25 mouse cellular contexts compared by ENCODE assay signal in the genomic region with DNA sequence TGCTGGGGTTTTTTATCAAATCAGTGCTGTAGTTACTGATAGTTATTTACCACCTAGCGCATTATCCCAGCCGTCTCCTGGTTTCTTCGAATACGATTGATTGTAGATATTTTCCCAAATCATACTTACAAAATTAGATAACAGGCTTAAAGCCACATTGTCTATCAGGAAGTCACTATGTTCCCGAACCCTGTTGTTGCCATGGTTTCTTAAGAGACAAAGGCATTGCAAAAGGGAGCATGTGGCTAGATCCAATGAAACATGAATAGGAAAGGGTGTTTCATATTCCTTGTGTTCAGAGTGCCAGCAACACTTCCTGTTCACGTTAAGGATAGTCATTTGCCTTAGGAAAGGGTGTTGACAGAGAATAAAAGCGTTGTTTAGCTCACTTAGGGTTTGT.
DNase-seq lines count a peak whose midpoint lies in the region; ATAC-seq lines count a peak whose summit lies in the region.
"Had no signal": no experiment of that assay in that cellular context is flagged by ENCODE, and none has a peak within 500 bp of the region (broad histone marks: within the 10 kb centered on the region; RNA-seq: fewer than 3 reads in every experiment).

No protein-coding gene starts in this region.

- ATAC-seq in forebrain, embryonic 16.5 days: peak; percentile 73
- no peak for ATAC-seq in forebrain, embryonic 12.5 days (ENCODE audit: low FRiP score)
- ATAC-seq in midbrain, embryonic 11.5 days (ENCODE audit: low FRiP score): no peak
- no peak for ATAC-seq in midbrain, embryonic 15.5 days (replicated peaks)
- no peak for ATAC-seq in megakaryocyte-erythroid progenitor cell, adult 5-6 weeks (replicated peaks; ENCODE audit: low FRiP score, low TSS enrichment, poor library complexity, severe bottlenecking)
- ATAC-seq: intestine, postnatal 0 days had no signal

- no peak overlapping the region for H3K4me3 ChIP-seq in forebrain, embryonic 16.5 days (replicated peaks; ENCODE audit: low read length)
- H3K4me3 ChIP-seq in forebrain, embryonic 12.5 days (replicated peaks): no peak overlapping the region
- H3K4me3 ChIP-seq in midbrain, embryonic 11.5 days (ENCODE audit: low read depth, low read length): no peak overlapping the region
- no peak overlapping the region for H3K4me3 ChIP-seq in midbrain, embryonic 15.5 days
- H3K4me3 ChIP-seq: heart, embryonic 12.5 days; liver, embryonic 15.5 days; lung, embryonic 15.5 days; midbrain, embryonic 10.5 days; neural tube, embryonic 15.5 days; stomach, embryonic 15.5 days had no signal

- H3K27me3 ChIP-seq in forebrain, embryonic 16.5 days (replicated peaks; ENCODE audit: control insufficient read depth, insufficient read depth, low read length): no peaks in the 10 kb centered on the region
- H3K27me3 ChIP-seq in forebrain, embryonic 12.5 days: no peaks in the 10 kb centered on the region
- H3K27me3 ChIP-seq in midbrain, embryonic 11.5 days (ENCODE audit: control insufficient read depth, insufficient read depth, low read length): no peaks in the 10 kb centered on the region
- no peaks in the 10 kb centered on the region for H3K27me3 ChIP-seq in midbrain, embryonic 15.5 days (replicated peaks)
- H3K27me3 ChIP-seq: heart, embryonic 12.5 days; liver, embryonic 15.5 days; lung, embryonic 15.5 days; neural tube, embryonic 15.5 days; stomach, embryonic 15.5 days had no signal

- WGBS in forebrain, embryonic 16.5 days: 64% methylated on average over 7 of the region's 7 CpGs
- WGBS in forebrain, embryonic 12.5 days: 78% methylated on average over 7 of the region's 7 CpGs
- 80% methylated on average over 7 of the region's 7 CpGs for WGBS in midbrain, embryonic 11.5 days
- 63% methylated on average over 7 of the region's 7 CpGs for WGBS in midbrain, embryonic 15.5 days

- no peak overlapping the region for H3K9ac ChIP-seq in forebrain, embryonic 16.5 days (replicated peaks; ENCODE audit: low read depth, low read length)
- no peak overlapping the region for H3K9ac ChIP-seq in forebrain, embryonic 12.5 days
- H3K9ac ChIP-seq in midbrain, embryonic 11.5 days (ENCODE audit: low read length): no peak overlapping the region
- H3K9ac ChIP-seq in midbrain, embryonic 15.5 days: no peak overlapping the region
- H3K9ac ChIP-seq: heart, embryonic 12.5 days; liver, embryonic 15.5 days; lung, embryonic 15.5 days; neural tube, embryonic 15.5 days; stomach, embryonic 15.5 days had no signal

- peak overlapping the region; percentile 54 for H3K27ac ChIP-seq in forebrain, embryonic 16.5 days (ENCODE audit: low read length)
- H3K27ac ChIP-seq in forebrain, embryonic 12.5 days: no peak overlapping the region
- H3K27ac ChIP-seq in midbrain, embryonic 11.5 days (ENCODE audit: low read depth, low read length): no peak overlapping the region
- no peak overlapping the region for H3K27ac ChIP-seq in midbrain, embryonic 15.5 days
- H3K27ac ChIP-seq: liver, embryonic 15.5 days; lung, embryonic 15.5 days; macrophage; midbrain, embryonic 10.5 days; neural tube, embryonic 15.5 days; stomach, embryonic 15.5 days had no signal

- H3K9me3 ChIP-seq in forebrain, embryonic 16.5 days (ENCODE audit: control insufficient read depth, low read length): no peaks in the 10 kb centered on the region
- no peaks in the 10 kb centered on the region for H3K9me3 ChIP-seq in forebrain, embryonic 12.5 days
- H3K9me3 ChIP-seq in midbrain, embryonic 11.5 days (ENCODE audit: control insufficient read depth, low read length): no peaks in the 10 kb centered on the region
- H3K9me3 ChIP-seq in midbrain, embryonic 15.5 days: no peaks in the 10 kb centered on the region
- H3K9me3 ChIP-seq: heart, embryonic 12.5 days; liver, embryonic 15.5 days; lung, embryonic 15.5 days; midbrain, embryonic 10.5 days; neural tube, embryonic 15.5 days; stomach, embryonic 15.5 days had no signal

- no peak overlapping the region for H3K4me2 ChIP-seq in forebrain, embryonic 16.5 days (ENCODE audit: low read length)
- no peak overlapping the region for H3K4me2 ChIP-seq in forebrain, embryonic 12.5 days
- no peak overlapping the region for H3K4me2 ChIP-seq in midbrain, embryonic 11.5 days
- H3K4me2 ChIP-seq in midbrain, embryonic 15.5 days: no peak overlapping the region
- H3K4me2 ChIP-seq: heart, embryonic 12.5 days; liver, embryonic 15.5 days; lung, embryonic 15.5 days; neural tube, embryonic 15.5 days; stomach, embryonic 15.5 days had no signal

- H3K36me3 ChIP-seq in forebrain, embryonic 16.5 days (ENCODE audit: control insufficient read depth, insufficient read depth): no peaks in the 10 kb centered on the region
- H3K36me3 ChIP-seq in forebrain, embryonic 12.5 days (replicated peaks): no peaks in the 10 kb centered on the region
- H3K36me3 ChIP-seq in midbrain, embryonic 11.5 days (ENCODE audit: control insufficient read depth, insufficient read depth, low read length): no peaks in the 10 kb centered on the region
- no peaks in the 10 kb centered on the region for H3K36me3 ChIP-seq in midbrain, embryonic 15.5 days (replicated peaks)
- H3K36me3 ChIP-seq: heart, embryonic 12.5 days; liver, embryonic 15.5 days; lung, embryonic 15.5 days; midbrain, embryonic 10.5 days; neural tube, embryonic 15.5 days; stomach, embryonic 15.5 days had no signal

- H3K4me1 ChIP-seq in forebrain, embryonic 16.5 days (replicated peaks; ENCODE audit: control insufficient read depth, insufficient read depth, low read length): peaks cover 10% of the 10 kb centered on the region
- H3K4me1 ChIP-seq in forebrain, embryonic 12.5 days: peaks cover 6% of the 10 kb centered on the region
- H3K4me1 ChIP-seq in midbrain, embryonic 11.5 days (ENCODE audit: control insufficient read depth, insufficient read depth, low read length): no peaks in the 10 kb centered on the region
- peaks cover 13% of the 10 kb centered on the region; the same call in 1 of the 2 replicates for H3K4me1 ChIP-seq in midbrain, embryonic 15.5 days
- H3K4me1 ChIP-seq: liver, embryonic 15.5 days had no signal

- peak; percentile 42 for DNase-seq in layer of hippocampus, adult 11-12 months (ENCODE audit: low spot score)
- no peak for DNase-seq in layer of hippocampus, postnatal 25 days (ENCODE audit: extremely low spot score in 1 of 2, low spot score in 1 of 2)
- peak; percentile 75 for DNase-seq in midbrain, embryonic 11.5 days (ENCODE audit: low spot score, missing footprints)
- DNase-seq: adrenal gland, postnatal 36 days; cerebellum, adult 18-20 months; cerebellum, postnatal 14 days; gastrocnemius, postnatal 25 days; heart, adult 18-20 months; heart, postnatal 10 days; kidney, postnatal 36 days; left cerebral cortex, postnatal 4 days; liver; thymus, postnatal 25 days had no signal

Comparison
In these comparisons a context has a peak if more than half of its experiments do, and no peak if none do; other contexts are left out.
1. DNase-seq: peak in layer of hippocampus, adult 11-12 months (single experiment) and midbrain, embryonic 11.5 days (single experiment); none in layer of hippocampus, postnatal 25 days (0 of 2).